Mouse (Mus musculus): ENCODE data around the gene Zic5.

Gene Zic5

GRCm38 (mm10) chr14:122436850-122437249 is 28.6 kb downstream of the Zic5 start:
- DNase-seq (ENCODE audit: extremely low read depth, low read depth): no peak

DNA sequence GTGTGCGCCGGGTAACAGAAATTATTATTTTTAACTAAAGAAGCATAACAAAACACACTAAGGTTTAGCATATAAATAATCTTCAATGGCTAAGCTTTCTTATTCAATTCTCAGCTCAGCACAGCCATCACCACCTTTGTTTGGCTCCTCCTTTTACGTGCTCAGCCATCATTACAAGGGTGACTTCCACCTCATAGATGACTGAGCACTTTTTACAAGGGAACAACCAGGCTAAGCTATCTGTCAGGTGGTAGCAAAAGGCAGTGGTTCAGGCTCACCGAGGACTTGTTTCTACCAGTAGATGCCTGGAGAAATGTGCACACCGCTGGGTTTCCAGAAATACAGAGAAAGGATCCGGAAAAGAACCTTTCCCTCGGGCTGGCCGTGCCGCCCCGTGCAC is 31.4 kb downstream of the Zic5 start:
- no peak for DNase-seq (ENCODE audit: extremely low read depth, low read depth)

GRCm38 (mm10) chr14:122432558-122432957 is 32.9 kb downstream of the Zic5 start:
- no peak for DNase-seq (ENCODE audit: extremely low read depth, low read depth)

- no peak for DNase-seq (ENCODE audit: extremely low read depth, low read depth)
Observed at GRCm38 (mm10) chr14:122427654-122428053, 37.8 kb downstream of the Zic5 start.

DNA sequence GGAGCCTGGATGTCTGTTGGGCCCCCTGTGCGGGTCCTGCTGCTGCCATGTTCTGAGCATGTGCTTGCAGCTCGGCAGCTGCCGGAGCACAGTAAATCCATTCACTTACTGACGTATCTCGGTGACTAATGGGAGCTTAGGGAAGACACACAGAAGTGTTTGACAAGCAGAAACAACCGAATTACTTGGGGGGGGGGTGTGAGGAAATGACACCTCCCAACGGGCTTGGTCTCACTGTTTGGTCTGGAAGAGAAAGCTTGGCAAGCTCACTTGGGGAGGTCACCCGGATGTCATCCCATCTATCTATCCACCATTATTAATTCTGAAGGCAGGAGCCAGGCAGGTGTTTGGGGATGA is 38.3 kb downstream of the Zic5 start:
- no peak for DNase-seq (ENCODE audit: extremely low read depth, low read depth)

DNA sequence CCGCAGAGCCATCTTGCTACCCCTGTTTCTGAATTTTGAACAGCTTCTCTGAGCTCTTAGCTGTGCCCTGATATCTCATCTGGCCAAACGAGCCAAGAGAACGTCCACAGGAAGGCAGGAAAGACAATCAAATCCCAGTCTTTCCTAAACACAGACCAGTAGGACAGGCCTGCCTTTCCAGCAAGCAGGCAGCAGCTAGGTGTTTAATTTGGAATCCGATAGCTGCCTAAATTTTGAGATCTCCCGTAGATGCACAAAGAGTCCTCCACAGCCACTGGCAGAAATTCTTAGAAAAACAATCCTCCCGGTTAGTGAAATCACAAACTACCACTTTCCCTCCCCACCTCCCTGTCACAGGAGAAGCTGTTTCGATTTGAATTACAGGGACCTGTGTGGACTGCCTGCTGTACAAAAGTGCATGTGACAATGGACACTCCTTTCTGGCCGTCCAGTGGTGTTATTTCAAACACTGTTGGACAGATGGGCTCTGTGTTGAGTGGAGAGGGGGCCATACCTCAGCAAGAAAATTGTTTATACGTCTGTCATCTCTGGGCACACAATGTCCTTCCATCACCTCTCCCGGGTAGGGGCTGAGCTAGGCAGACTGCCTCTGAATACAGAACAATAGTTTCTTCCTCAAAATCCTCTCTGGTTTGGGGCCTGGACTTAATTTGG is 38.8 kb downstream of the Zic5 start:
- DNase-seq (ENCODE audit: extremely low read depth, low read depth): no peak

GRCm38 (mm10) chr14:122424441-122424840 is 41.0 kb downstream of the Zic5 start:
- no peak for DNase-seq (ENCODE audit: extremely low read depth, low read depth)

GRCm38 (mm10) chr14:122416166-122416771 is 49.2 kb downstream of the Zic5 start:
- DNase-seq (ENCODE audit: extremely low read depth, low read depth): no peak

- DNase-seq (ENCODE audit: extremely low read depth, low read depth): no peak
Observed at GRCm38 (mm10) chr14:122414786-122415185, 50.7 kb downstream of the Zic5 start.

- DNase-seq (ENCODE audit: extremely low read depth, low read depth): no peak
Observed at GRCm38 (mm10) chr14:122413542-122413928, 51.9 kb downstream of the Zic5 start.

DNA sequence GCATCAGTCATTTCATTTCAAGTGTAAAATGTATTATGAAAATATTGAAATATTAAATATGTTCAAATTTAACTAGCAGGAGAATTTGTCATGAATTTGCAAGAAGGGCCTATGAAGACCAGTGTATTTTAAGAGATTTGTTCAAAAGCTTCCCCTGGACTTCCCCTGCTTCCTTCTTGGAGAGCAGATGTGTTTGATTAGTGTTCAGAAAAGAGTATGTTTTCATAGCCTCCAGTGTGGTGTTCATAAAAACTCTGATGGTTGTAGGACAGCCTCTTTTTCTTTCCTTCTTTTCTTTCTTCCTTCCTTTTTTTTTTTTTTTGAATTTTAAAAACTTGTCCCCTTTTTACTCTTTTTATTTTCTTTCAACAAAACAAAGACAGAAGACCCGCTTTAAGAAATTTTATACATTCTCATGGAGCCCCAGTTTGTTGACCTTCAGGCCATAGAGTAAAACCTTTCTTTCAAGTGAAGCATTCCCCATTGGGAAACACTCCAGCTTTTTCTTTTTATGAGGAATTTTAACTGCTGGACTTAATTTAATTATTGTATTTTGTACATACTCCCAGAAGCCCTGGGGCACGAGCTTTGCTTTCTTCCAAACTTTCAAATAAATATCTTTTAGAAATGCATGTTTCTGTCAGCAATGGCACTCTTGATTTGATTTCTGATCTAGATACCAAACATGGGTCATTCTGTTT is 52.5 kb downstream of the Zic5 start:
- DNase-seq (ENCODE audit: extremely low read depth, low read depth): no peak
